Mouse (Mus musculus) testis, postnatal 10 days (tissue): Measurements from ENCODE around the gene Vmn1r5.
"Not testable (repeated sequence)": the region's sequence is repeated elsewhere in the genome, so short reads cannot be mapped to it uniquely, and the experiment has no call there.

Experiments used
- DNase-seq: peaks from one replicate; pipeline ENCODE4 v3.0.0; 2021; ENCODE audit warnings: low spot score

Gene Vmn1r5

GRCm38 (mm10) chr6:56969973-56970372 is at the start of gene Vmn1r5:
TSS of gene Vmn1r5 (plus strand) at chr6:56970273.
- DNase-seq, result no peak

- no peak for DNase-seq
Measured at GRCm38 (mm10) chr6:56923331-56923725, 46.7 kb upstream of the Vmn1r5 start.

GRCm38 (mm10) chr6:56923726-56924707 is 46.1 kb upstream of the Vmn1r5 start, which contains the start of the genes Nt5c3 and Vmn1r4:
TSS of gene Nt5c3 (minus strand) at chr6:56923932.
TSS of gene Vmn1r4 (plus strand) at chr6:56924015.
- DNase-seq, result peak; percentile 97

GRCm38 (mm10) chr6:56931648-56932415 is 38.2 kb upstream of the Vmn1r5 start:
- DNase-seq, result no peak

- no peak for DNase-seq
Measured at GRCm38 (mm10) chr6:56932464-56932863, 37.6 kb upstream of the Vmn1r5 start.

- no peak for DNase-seq
Measured at GRCm38 (mm10) chr6:56934366-56934765, 35.7 kb upstream of the Vmn1r5 start.

- DNase-seq, result no peak
Measured at GRCm38 (mm10) chr6:56956436-56956835, 13.6 kb upstream of the Vmn1r5 start.

- no peak for DNase-seq
Measured at GRCm38 (mm10) chr6:56996943-56997342, 26.9 kb downstream of the Vmn1r5 start, which contains the start of gene Vmn1r6. TSS of gene Vmn1r6 (plus strand) at chr6:56997243.

- not testable (repeated sequence) for DNase-seq
Measured at GRCm38 (mm10) chr6:57025224-57025623, 55.2 kb downstream of the Vmn1r5 start, which contains the start of gene Vmn1r7. TSS of gene Vmn1r7 (minus strand) at chr6:57025324.

- no peak for DNase-seq
Measured at GRCm38 (mm10) chr6:57031984-57032383, 61.9 kb downstream of the Vmn1r5 start, which contains the start of gene Vmn1r8. TSS of gene Vmn1r8 (plus strand) at chr6:57032284.

- DNase-seq, result no peak
Measured at GRCm38 (mm10) chr6:57034674-57035073, 64.6 kb downstream of the Vmn1r5 start.
